Mouse (Mus musculus): Measurements from ENCODE around the gene Ccnt1. TPM values are rescaled to one million over a fixed set of nuclear protein-coding genes. Genes with fewer than 3 reads are reported as not detected.
"Not testable (repeated sequence)": the region's sequence is repeated elsewhere in the genome, so short reads cannot be mapped to it uniquely, and the experiment has no call there.

Gene Ccnt1
- polyA plus RNA-seq, 1 experiment from 2014 or later: 35.5 TPM

DNA sequence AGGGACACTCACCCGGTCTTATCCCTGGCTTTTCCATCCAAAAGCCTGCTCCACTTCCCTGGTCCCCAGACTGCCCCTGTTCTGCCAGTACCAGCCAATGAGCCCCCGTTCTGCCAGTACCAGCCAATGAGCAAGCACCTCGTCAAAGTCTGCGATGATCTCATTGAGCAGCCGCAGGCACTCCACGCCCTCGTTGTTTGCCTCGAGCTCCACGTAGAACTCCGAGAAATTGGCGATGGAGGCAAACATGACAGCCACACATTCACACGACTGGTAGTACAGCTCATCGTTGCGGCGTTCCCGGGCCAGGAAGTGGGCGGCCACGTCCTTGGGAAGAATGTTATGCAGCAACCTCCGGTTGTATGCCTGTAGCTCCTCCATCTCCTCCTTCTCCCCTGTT, 23.5 kb upstream of the Ccnt1 start:
- peaks cover 93% of the 10 kb centered on the region for H3K36me3 ChIP-seq
- no peak overlapping the region for H3K9ac ChIP-seq
- H3K9me3 ChIP-seq (replicated peaks): no peaks in the 10 kb centered on the region
- no peak for ATAC-seq
- H3K4me1 ChIP-seq: peaks cover 32% of the 10 kb centered on the region
- H3K27ac ChIP-seq: no peak overlapping the region
- 74% methylated on average over 19 of the region's 19 CpGs for WGBS (ENCODE audit: insufficient replicate concordance)
- no peak overlapping the region for H3K4me2 ChIP-seq
- H3K27me3 ChIP-seq (replicated peaks): no peaks in the 10 kb centered on the region
- no peak overlapping the region for H3K4me3 ChIP-seq

GRCm38 (mm10) chr15:98591396-98591795, 20.7 kb upstream of the Ccnt1 start:
- H3K27ac ChIP-seq: no peak overlapping the region
- peaks cover 68% of the 10 kb centered on the region for H3K36me3 ChIP-seq
- H3K4me3 ChIP-seq: no peak overlapping the region
- ATAC-seq: no peak
- H3K27me3 ChIP-seq (replicated peaks): no peaks in the 10 kb centered on the region
- H3K4me1 ChIP-seq: peaks cover 56% of the 10 kb centered on the region
- H3K9ac ChIP-seq: no peak overlapping the region
- no peak overlapping the region for H3K4me2 ChIP-seq
- no peaks in the 10 kb centered on the region for H3K9me3 ChIP-seq (replicated peaks)
- 76% methylated on average over 4 of the region's 4 CpGs for WGBS (ENCODE audit: insufficient replicate concordance)

GRCm38 (mm10) chr15:98589640-98590336, 19.1 kb upstream of the Ccnt1 start:
- Histone ChIP-seq H3K4me2 (no peak overlapping the region), H3K27ac (peak overlapping the region; percentile 41; the same call in 1 of the 2 replicates), H3K36me3 (peaks cover 52% of the 10 kb centered on the region), H3K4me3 (no peak overlapping the region), H3K27me3 (replicated peaks) (no peaks in the 10 kb centered on the region; the same call in 1 of the 2 replicates), H3K9ac (no peak overlapping the region), H3K9me3 (replicated peaks) (no peaks in the 10 kb centered on the region), H3K4me1 (peaks cover 67% of the 10 kb centered on the region)
- 28% methylated on average over 7 of the region's 7 CpGs for WGBS (ENCODE audit: insufficient replicate concordance)
- ATAC-seq: no peak

GRCm38 (mm10) chr15:98587751-98588150, 17.0 kb upstream of the Ccnt1 start:
- no peak overlapping the region for H3K27ac ChIP-seq

DNA sequence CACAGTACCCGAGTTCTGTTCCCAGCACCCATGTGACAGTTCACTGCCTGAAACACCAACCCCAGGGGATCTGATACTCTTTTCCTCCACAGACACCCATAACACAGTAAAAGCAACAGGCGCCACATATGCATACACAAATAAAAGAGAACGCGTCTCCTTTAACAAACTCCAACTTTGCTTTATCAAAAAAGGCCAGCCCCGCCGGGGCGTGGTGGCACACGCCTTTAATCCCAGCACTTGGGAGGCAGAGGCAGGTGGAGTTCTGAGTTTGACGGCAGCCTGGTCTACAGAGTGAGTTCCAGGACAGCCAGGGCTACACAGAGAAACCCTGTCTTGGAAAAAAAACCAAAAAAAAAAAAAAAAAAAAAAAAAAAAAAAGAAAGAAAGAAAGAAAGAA, 15.4 kb upstream of the Ccnt1 start:
- not testable (repeated sequence) for H3K9ac ChIP-seq; H3K27me3 ChIP-seq (replicated peaks); H3K9me3 ChIP-seq (replicated peaks); H3K4me3 ChIP-seq
- peak overlapping the region; percentile 68 for H3K27ac ChIP-seq
- peaks cover 16% of the 10 kb centered on the region for H3K36me3 ChIP-seq
- 42% methylated on average over 9 of the region's 9 CpGs for WGBS (ENCODE audit: insufficient replicate concordance)
- H3K4me2 ChIP-seq: peak overlapping the region; percentile 39
- ATAC-seq: peak; percentile 67
- peaks cover 64% of the 10 kb centered on the region for H3K4me1 ChIP-seq

More at GRCm38 (mm10) chr15:98587751-98588150, 17.0 kb upstream of the Ccnt1 start:
- Histone ChIP-seq H3K9me3 (replicated peaks) (no peaks in the 10 kb centered on the region), H3K4me3 (no peak overlapping the region), H3K4me1 (peaks cover 68% of the 10 kb centered on the region), H3K4me2 (0 out of 2 replicates have a peak overlapping the region, but pooled peaks have one; percentile 0), H3K9ac (no peak overlapping the region), H3K36me3 (peaks cover 32% of the 10 kb centered on the region), H3K27me3 (replicated peaks) (peaks cover 6% of the 10 kb centered on the region; the same call in 1 of the 2 replicates)
- 48% methylated on average over 11 of the region's 11 CpGs for WGBS (ENCODE audit: insufficient replicate concordance)
- no peak for ATAC-seq

- Histone ChIP-seq H3K9ac (no peak overlapping the region), H3K27me3 (replicated peaks) (peaks cover 6% of the 10 kb centered on the region; the same call in 1 of the 2 replicates), H3K4me2 (no peak overlapping the region), H3K4me3 (no peak overlapping the region), H3K9me3 (replicated peaks) (no peaks in the 10 kb centered on the region), H3K36me3 (peaks cover 8% of the 10 kb centered on the region), H3K27ac (peak overlapping the region; percentile 68), H3K4me1 (peaks cover 58% of the 10 kb centered on the region)
- no peak for ATAC-seq
- 64% methylated on average over 7 of the region's 7 CpGs for WGBS (ENCODE audit: insufficient replicate concordance)
These were observed 14.7 kb upstream of the Ccnt1 start for GRCm38 (mm10) chr15:98585421-98585820.

DNA sequence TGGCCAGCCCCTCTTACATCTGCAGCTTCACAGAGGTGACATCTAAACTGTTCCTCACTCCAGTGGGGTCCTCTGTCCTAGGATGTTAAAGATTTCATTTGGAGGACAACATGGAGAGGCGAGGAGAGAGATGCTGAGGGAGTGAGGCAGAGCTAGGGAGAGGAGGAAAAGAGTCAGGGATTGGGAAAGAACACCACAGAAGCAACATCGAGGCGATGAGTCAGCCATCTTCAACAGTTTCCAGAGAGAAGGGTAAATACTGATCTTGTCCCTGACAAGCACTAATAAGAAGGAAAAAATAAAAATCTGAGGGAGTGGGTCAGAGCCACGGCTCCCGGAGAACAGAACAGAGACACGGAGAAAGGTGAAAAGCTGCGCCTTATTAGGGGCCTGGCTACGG, 12.3 kb upstream of the Ccnt1 start:
- Histone ChIP-seq H3K4me3 (no peak overlapping the region), H3K36me3 (no peaks in the 10 kb centered on the region), H3K9me3 (replicated peaks) (no peaks in the 10 kb centered on the region), H3K4me1 (peaks cover 35% of the 10 kb centered on the region), H3K27me3 (replicated peaks) (peaks cover 9% of the 10 kb centered on the region), H3K27ac (no peak overlapping the region), H3K4me2 (no peak overlapping the region), H3K9ac (no peak overlapping the region)
- no peak for ATAC-seq
- 66% methylated on average over 8 of the region's 8 CpGs for WGBS (ENCODE audit: insufficient replicate concordance)

GRCm38 (mm10) chr15:98582410-98582809, 11.7 kb upstream of the Ccnt1 start:
- H3K9ac ChIP-seq: 0 out of 2 replicates have a peak overlapping the region, but pooled peaks have one; percentile 12
- no peak overlapping the region for H3K4me2 ChIP-seq
- H3K27ac ChIP-seq: no peak overlapping the region
- WGBS (ENCODE audit: insufficient replicate concordance): 79% methylated on average over 8 of the region's 8 CpGs
- peaks cover 30% of the 10 kb centered on the region for H3K4me1 ChIP-seq
- H3K4me3 ChIP-seq: no peak overlapping the region
- peaks cover 9% of the 10 kb centered on the region for H3K27me3 ChIP-seq (replicated peaks)
- ATAC-seq: no peak
- no peaks in the 10 kb centered on the region for H3K36me3 ChIP-seq
- no peaks in the 10 kb centered on the region for H3K9me3 ChIP-seq (replicated peaks)

DNA sequence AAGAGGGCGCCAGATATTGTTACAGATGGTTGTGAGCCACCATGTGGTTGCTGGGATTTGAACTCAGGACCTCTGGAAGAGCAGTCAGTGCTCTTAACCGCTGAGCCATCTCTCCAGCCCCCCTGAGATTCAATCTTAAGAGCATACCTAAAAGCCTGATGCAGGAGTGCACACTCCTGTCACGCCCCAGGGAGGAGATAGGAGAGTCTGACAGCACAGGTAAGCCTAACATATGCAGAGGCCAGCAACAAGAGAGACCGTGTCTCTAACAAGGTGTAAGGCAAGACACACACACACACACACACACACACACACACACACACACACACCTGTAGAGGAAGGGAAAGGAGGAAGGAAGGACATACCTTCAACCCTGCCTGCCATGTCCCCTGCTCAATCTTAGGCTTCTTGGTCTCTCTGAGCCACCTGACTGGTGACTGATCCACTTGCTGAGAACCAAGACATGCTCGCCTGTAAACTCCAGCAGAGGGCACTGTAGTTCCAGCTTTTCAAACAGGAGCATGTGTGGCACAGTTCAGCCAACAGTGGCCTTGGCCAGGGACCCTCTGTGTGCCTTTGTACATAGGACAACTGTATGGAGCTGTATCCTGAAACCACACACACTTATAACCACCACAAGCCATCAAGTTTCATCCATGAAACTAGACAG, 9.2 kb upstream of the Ccnt1 start:
- H3K36me3 ChIP-seq: no peaks in the 10 kb centered on the region
- H3K4me2 ChIP-seq: no peak overlapping the region
- peaks cover 9% of the 10 kb centered on the region for H3K27me3 ChIP-seq (replicated peaks)
- peaks cover 9% of the 10 kb centered on the region for H3K4me1 ChIP-seq
- WGBS (ENCODE audit: insufficient replicate concordance): 44% methylated on average over 5 of the region's 5 CpGs
- no peak overlapping the region for H3K4me3 ChIP-seq
- no peaks in the 10 kb centered on the region for H3K9me3 ChIP-seq (replicated peaks)
- peak; percentile 79 for ATAC-seq
- H3K9ac ChIP-seq: no peak overlapping the region
- H3K27ac ChIP-seq: no peak overlapping the region

GRCm38 (mm10) chr15:98579310-98579709, 8.6 kb upstream of the Ccnt1 start:
- H3K4me2 ChIP-seq: no peak overlapping the region
- H3K27me3 ChIP-seq (replicated peaks): peaks cover 9% of the 10 kb centered on the region
- H3K9ac ChIP-seq: no peak overlapping the region
- no peaks in the 10 kb centered on the region for H3K36me3 ChIP-seq
- ATAC-seq: no peak
- H3K9me3 ChIP-seq (replicated peaks): no peaks in the 10 kb centered on the region
- H3K4me3 ChIP-seq: no peak overlapping the region
- WGBS (ENCODE audit: insufficient replicate concordance): 86% methylated on average over 2 of the region's 2 CpGs
- H3K27ac ChIP-seq: no peak overlapping the region
- peaks cover 6% of the 10 kb centered on the region; the same call in 1 of the 2 replicates for H3K4me1 ChIP-seq

DNA sequence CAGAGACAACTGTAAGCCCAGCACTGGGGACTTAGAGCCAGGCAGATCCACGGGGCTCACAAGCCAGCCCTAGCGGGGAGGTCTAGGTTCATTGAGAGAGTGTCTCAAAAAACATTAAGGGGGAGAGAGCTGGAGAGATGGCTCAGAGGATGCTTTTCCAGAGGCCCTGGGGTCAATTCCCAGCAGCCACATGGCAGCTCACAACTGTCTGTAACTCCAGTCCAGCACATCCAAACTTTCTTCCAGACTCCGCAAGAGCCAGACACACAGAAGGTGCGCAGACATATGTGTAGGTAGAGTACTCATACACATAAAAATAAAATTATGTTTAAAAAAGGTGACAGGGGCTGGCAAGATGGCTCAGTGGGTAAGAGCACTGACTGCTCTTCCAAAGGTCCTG, 2.6 kb upstream of the Ccnt1 start:
- H3K27ac ChIP-seq: no peak overlapping the region
- H3K9me3 ChIP-seq (replicated peaks): no peaks in the 10 kb centered on the region
- no peak overlapping the region for H3K9ac ChIP-seq
- H3K4me3 ChIP-seq: no peak overlapping the region
- no peak overlapping the region for H3K4me2 ChIP-seq
- H3K36me3 ChIP-seq: no peaks in the 10 kb centered on the region
- H3K27me3 ChIP-seq (replicated peaks): no peaks in the 10 kb centered on the region; the same call in 1 of the 2 replicates
- no peak for ATAC-seq
- H3K4me1 ChIP-seq: peaks cover 18% of the 10 kb centered on the region
- WGBS (ENCODE audit: insufficient replicate concordance): 69% methylated on average over 4 of the region's 4 CpGs

- Histone ChIP-seq H3K4me2 (no peak overlapping the region), H3K9me3 (replicated peaks) (no peaks in the 10 kb centered on the region), H3K27me3 (replicated peaks) (no peaks in the 10 kb centered on the region), H3K27ac (no peak overlapping the region), H3K9ac (no peak overlapping the region), H3K4me3 (no peak overlapping the region), H3K4me1 (peaks cover 34% of the 10 kb centered on the region), H3K36me3 (peaks cover 13% of the 10 kb centered on the region)
- 64% methylated on average over 4 of the region's 4 CpGs for WGBS (ENCODE audit: insufficient replicate concordance)
- no peak for ATAC-seq
These were observed 843 bp downstream of the Ccnt1 start for GRCm38 (mm10) chr15:98569795-98570365.
